Mouse (Mus musculus): ENCODE measurements around the gene Atp4a. TPM values are rescaled to one million over a fixed set of nuclear protein-coding genes. Genes with fewer than 3 reads are reported as not detected.

Atp4a gene
- polyA plus RNA-seq, 1 experiment from 2014 or later, result 0.37 TPM

DNA sequence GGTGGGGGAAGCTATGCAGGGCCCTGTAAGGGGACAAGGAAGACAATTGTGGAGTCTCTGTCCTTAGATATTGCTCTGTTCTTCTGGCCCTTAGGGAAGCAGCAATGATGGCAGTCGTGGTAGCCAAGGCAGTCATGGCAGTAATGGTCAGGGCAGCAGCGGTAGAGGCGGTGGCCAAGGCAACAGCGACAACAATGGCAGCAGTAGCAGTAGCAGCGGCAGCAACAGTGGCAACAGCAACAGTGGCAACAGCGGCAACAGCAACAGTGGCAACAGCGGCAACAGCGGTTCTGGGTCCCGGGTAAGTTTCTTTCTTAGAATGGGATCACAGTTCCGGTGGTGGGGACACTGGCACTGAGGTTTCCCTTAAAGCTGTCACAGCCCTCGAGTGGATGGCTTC lies 53.2 kb downstream of the Atp4a start:
- no peak overlapping the region for H3K9ac ChIP-seq (ENCODE audit: low read length)
- WGBS, result 43% methylated on average over 11 of the region's 11 CpGs
- ATAC-seq (replicated peaks; ENCODE audit: extremely low read depth, insufficient read depth, low FRiP score), result no peak

DNA sequence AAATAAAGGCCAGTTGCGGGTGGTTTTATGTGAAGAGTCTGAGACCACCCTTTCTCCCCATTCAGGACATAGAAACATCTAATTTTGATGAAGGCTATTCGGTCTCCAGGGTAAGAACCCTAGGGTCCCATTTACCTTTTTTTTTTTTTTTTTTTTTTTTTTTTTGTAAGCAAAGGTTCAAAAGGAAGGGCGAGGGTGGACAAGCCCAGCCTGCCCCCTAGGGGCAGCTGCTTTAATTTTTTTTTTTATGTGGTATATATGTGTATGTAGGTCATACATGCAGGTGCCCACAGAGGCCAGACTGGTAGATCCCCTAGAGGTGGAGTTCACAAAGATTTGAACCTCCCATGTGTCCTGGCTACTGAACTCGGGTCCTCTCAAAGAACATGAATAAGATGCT lies 54.4 kb downstream of the Atp4a start:
- H3K36me3 ChIP-seq (ENCODE audit: control insufficient read depth, insufficient read depth), result no peaks in the 10 kb centered on the region
- no peaks in the 10 kb centered on the region; the same call in 1 of the 2 replicates for H3K9me3 ChIP-seq (replicated peaks; ENCODE audit: control insufficient read depth, low read length)
- no peak overlapping the region for H3K4me2 ChIP-seq (ENCODE audit: low read depth, low read length)
- H3K9ac ChIP-seq (ENCODE audit: low read length), result no peak overlapping the region
- no peak overlapping the region for H3K4me3 ChIP-seq (ENCODE audit: low read length)
- H3K27ac ChIP-seq (ENCODE audit: low read length), result no peak overlapping the region
- H3K27me3 ChIP-seq (ENCODE audit: control insufficient read depth, insufficient read depth, low read length), result peaks cover 2% of the 10 kb centered on the region
- ATAC-seq (replicated peaks; ENCODE audit: extremely low read depth, insufficient read depth, low FRiP score), result no peak
- 82% methylated on average over 4 of the region's 4 CpGs for WGBS
- H3K4me1 ChIP-seq (ENCODE audit: control insufficient read depth, insufficient read depth, low read length), result no peaks in the 10 kb centered on the region

More for the DNA sequence above, 53.2 kb downstream of the Atp4a start:
- H3K4me3 ChIP-seq (ENCODE audit: low read length), result no peak overlapping the region
- H3K9me3 ChIP-seq (replicated peaks; ENCODE audit: control insufficient read depth, low read length), result no peaks in the 10 kb centered on the region
- H3K4me2 ChIP-seq (ENCODE audit: low read depth, low read length), result no peak overlapping the region
- H3K4me1 ChIP-seq (ENCODE audit: control insufficient read depth, insufficient read depth, low read length), result 0 out of 2 replicates have a peak, but pooled peaks cover 4% of the 10 kb centered on the region
- peaks cover 2% of the 10 kb centered on the region for H3K27me3 ChIP-seq (ENCODE audit: control insufficient read depth, insufficient read depth, low read length)
- no peaks in the 10 kb centered on the region for H3K36me3 ChIP-seq (ENCODE audit: control insufficient read depth, insufficient read depth)
- no peak overlapping the region for H3K27ac ChIP-seq (ENCODE audit: low read length)

DNA sequence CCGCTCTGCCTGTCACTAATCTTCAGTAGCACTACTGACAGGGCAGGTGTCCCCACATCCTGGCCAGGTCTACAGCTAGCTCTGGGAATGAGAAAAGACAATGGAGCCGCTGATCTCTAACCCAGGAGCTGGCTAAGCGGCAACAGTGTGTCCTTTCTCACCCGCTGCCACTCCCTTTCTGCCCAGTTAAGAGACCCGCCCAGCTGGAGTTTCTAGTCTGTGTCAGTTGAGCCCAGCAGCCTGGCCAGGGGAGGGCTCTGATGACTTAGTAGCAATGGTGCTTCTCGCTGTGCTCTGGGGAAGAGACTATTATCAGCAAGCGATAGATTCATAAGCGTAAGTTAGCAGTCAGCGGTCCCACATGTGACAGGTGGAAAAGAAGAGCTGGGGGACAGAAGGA lies 57.2 kb downstream of the Atp4a start:
- H3K36me3 ChIP-seq (ENCODE audit: control insufficient read depth, insufficient read depth), result no peaks in the 10 kb centered on the region
- WGBS, result 28% methylated on average over 9 of the region's 9 CpGs
- H3K27ac ChIP-seq (ENCODE audit: low read length), result no peak overlapping the region
- no peak for ATAC-seq (replicated peaks; ENCODE audit: extremely low read depth, insufficient read depth, low FRiP score)
- H3K4me1 ChIP-seq (ENCODE audit: control insufficient read depth, insufficient read depth, low read length), result no peaks in the 10 kb centered on the region
- H3K4me2 ChIP-seq (ENCODE audit: low read depth, low read length), result no peak overlapping the region
- no peak overlapping the region for H3K9ac ChIP-seq (ENCODE audit: low read length)
- H3K27me3 ChIP-seq (ENCODE audit: control insufficient read depth, insufficient read depth, low read length), result peaks cover 2% of the 10 kb centered on the region
- no peak overlapping the region for H3K4me3 ChIP-seq (ENCODE audit: low read length)
- H3K9me3 ChIP-seq (replicated peaks; ENCODE audit: control insufficient read depth, low read length), result peaks cover 2% of the 10 kb centered on the region; the same call in 1 of the 2 replicates

Other genes with a start within 250 kb of the Atp4a start
- 0.09 TPM in 1 of 2 replicates, not detected in the other for gene Prodh2, start 218.6 kb upstream of the Atp4a start, polyA plus RNA-seq (2015; fragmentation: Nextera tagmentation; extraction: Ambion mirVana)
- gene Arhgap33, start 177.1 kb upstream of the Atp4a start, polyA plus RNA-seq (2015; fragmentation: Nextera tagmentation; extraction: Ambion mirVana), result 7.3 and 8.2 TPM in 2 replicates
- 204 and 205 TPM in 2 replicates for gene Hspb6, start 160.0 kb upstream of the Atp4a start, polyA plus RNA-seq (2015; fragmentation: Nextera tagmentation; extraction: Ambion mirVana)
- gene Proser3, start 159.9 kb upstream of the Atp4a start, polyA plus RNA-seq (2015; fragmentation: Nextera tagmentation; extraction: Ambion mirVana), result 6.6 and 8.4 TPM in 2 replicates
- 33.6 and 40.1 TPM in 2 replicates for gene Lin37, start 152.4 kb upstream of the Atp4a start, polyA plus RNA-seq (2015; fragmentation: Nextera tagmentation; extraction: Ambion mirVana)
- 102 and 104 TPM in 2 replicates for gene U2af1l4, start 148.9 kb upstream of the Atp4a start, polyA plus RNA-seq (2015; fragmentation: Nextera tagmentation; extraction: Ambion mirVana)
- 11.4 and 12.0 TPM in 2 replicates for gene Gm49396, start 148.9 kb upstream of the Atp4a start, polyA plus RNA-seq (2015; fragmentation: Nextera tagmentation; extraction: Ambion mirVana)
- gene Psenen, start 148.6 kb upstream of the Atp4a start, polyA plus RNA-seq (2015; fragmentation: Nextera tagmentation; extraction: Ambion mirVana), result 111 and 123 TPM in 2 replicates
- gene Igflr1, start 146.8 kb upstream of the Atp4a start, polyA plus RNA-seq (2015; fragmentation: Nextera tagmentation; extraction: Ambion mirVana), result 3.9 and 5.3 TPM in 2 replicates
- gene Kmt2b, start 123.5 kb upstream of the Atp4a start, polyA plus RNA-seq (2015; fragmentation: Nextera tagmentation; extraction: Ambion mirVana), result 4.2 TPM in 2 replicates
- gene Zbtb32, start 113.3 kb upstream of the Atp4a start, polyA plus RNA-seq (2015; fragmentation: Nextera tagmentation; extraction: Ambion mirVana), result 0.24 and 0.51 TPM in 2 replicates
- gene Upk1a, start 99.4 kb upstream of the Atp4a start, polyA plus RNA-seq (2015; fragmentation: Nextera tagmentation; extraction: Ambion mirVana), result 0.47 and 0.49 TPM in 2 replicates
- 1,996 and 2,229 TPM in 2 replicates for gene Cox6b1, start 86.1 kb upstream of the Atp4a start, polyA plus RNA-seq (2015; fragmentation: Nextera tagmentation; extraction: Ambion mirVana)
- gene Etv2, start 76.4 kb upstream of the Atp4a start, polyA plus RNA-seq (2015; fragmentation: Nextera tagmentation; extraction: Ambion mirVana), result not detected in 2 replicates
- gene Rbm42, start 61.9 kb upstream of the Atp4a start, polyA plus RNA-seq (2015; fragmentation: Nextera tagmentation; extraction: Ambion mirVana), result 84.5 and 85.8 TPM in 2 replicates
- 32.2 and 32.6 TPM in 2 replicates for gene Haus5, start 47.2 kb upstream of the Atp4a start, polyA plus RNA-seq (2015; fragmentation: Nextera tagmentation; extraction: Ambion mirVana)
- gene Pmis2, start 40.6 kb upstream of the Atp4a start, polyA plus RNA-seq (2015; fragmentation: Nextera tagmentation; extraction: Ambion mirVana), result not detected in 2 replicates
- 1.0 and 1.8 TPM in 2 replicates for gene 2200002J24Rik, start 13.3 kb upstream of the Atp4a start, polyA plus RNA-seq (2015; fragmentation: Nextera tagmentation; extraction: Ambion mirVana)
- gene Tmem147, start 17.3 kb downstream of the Atp4a start, polyA plus RNA-seq (2015; fragmentation: Nextera tagmentation; extraction: Ambion mirVana), result 197 and 203 TPM in 2 replicates
- gene Gapdhs, start 31.5 kb downstream of the Atp4a start, polyA plus RNA-seq (2015; fragmentation: Nextera tagmentation; extraction: Ambion mirVana), result 0.21 and 0.47 TPM in 2 replicates
- gene Sbsn, start 39.3 kb downstream of the Atp4a start, polyA plus RNA-seq (2015; fragmentation: Nextera tagmentation; extraction: Ambion mirVana), result 1.6 and 1.8 TPM in 2 replicates
- 5.2 and 5.9 TPM in 2 replicates for gene Dmkn, start 51.5 kb downstream of the Atp4a start, polyA plus RNA-seq (2015; fragmentation: Nextera tagmentation; extraction: Ambion mirVana)
- gene Krtdap, start 75.7 kb downstream of the Atp4a start, polyA plus RNA-seq (2015; fragmentation: Nextera tagmentation; extraction: Ambion mirVana), result 2.0 and 2.7 TPM in 2 replicates
- gene Ffar2, start 111.6 kb downstream of the Atp4a start, polyA plus RNA-seq (2015; fragmentation: Nextera tagmentation; extraction: Ambion mirVana), result 0.26 and 0.45 TPM in 2 replicates
- 0.10 TPM in 1 of 2 replicates, not detected in the other for gene Ffar3, start 144.0 kb downstream of the Atp4a start, polyA plus RNA-seq (2015; fragmentation: Nextera tagmentation; extraction: Ambion mirVana)
- gene Ffar1, start 149.4 kb downstream of the Atp4a start, polyA plus RNA-seq (2015; fragmentation: Nextera tagmentation; extraction: Ambion mirVana), result 0.04 TPM in 1 of 2 replicates, not detected in the other
- gene Cd22, start 168.1 kb downstream of the Atp4a start, polyA plus RNA-seq (2015; fragmentation: Nextera tagmentation; extraction: Ambion mirVana), result 0.14 and 0.24 TPM in 2 replicates
- gene Mag, start 202.7 kb downstream of the Atp4a start, polyA plus RNA-seq (2015; fragmentation: Nextera tagmentation; extraction: Ambion mirVana), result 0.24 TPM in 1 of 2 replicates, not detected in the other
- not detected in 2 replicates for gene Hamp2, start 212.5 kb downstream of the Atp4a start, polyA plus RNA-seq (2015; fragmentation: Nextera tagmentation; extraction: Ambion mirVana)
- not detected in 2 replicates for gene Hamp, start 231.8 kb downstream of the Atp4a start, polyA plus RNA-seq (2015; fragmentation: Nextera tagmentation; extraction: Ambion mirVana)
- gene Usf2, start 244.6 kb downstream of the Atp4a start, polyA plus RNA-seq (2015; fragmentation: Nextera tagmentation; extraction: Ambion mirVana), result 15.5 and 16.6 TPM in 2 replicates

Measured in heart, embryonic 16.5 days (tissue).